Mouse (Mus musculus): ENCODE results near the gene Msi2.

Gene Msi2

GRCm38 (mm10) chr11:88557828-88558580, 160.3 kb downstream of the Msi2 start:
- no peak for DNase-seq

DNA sequence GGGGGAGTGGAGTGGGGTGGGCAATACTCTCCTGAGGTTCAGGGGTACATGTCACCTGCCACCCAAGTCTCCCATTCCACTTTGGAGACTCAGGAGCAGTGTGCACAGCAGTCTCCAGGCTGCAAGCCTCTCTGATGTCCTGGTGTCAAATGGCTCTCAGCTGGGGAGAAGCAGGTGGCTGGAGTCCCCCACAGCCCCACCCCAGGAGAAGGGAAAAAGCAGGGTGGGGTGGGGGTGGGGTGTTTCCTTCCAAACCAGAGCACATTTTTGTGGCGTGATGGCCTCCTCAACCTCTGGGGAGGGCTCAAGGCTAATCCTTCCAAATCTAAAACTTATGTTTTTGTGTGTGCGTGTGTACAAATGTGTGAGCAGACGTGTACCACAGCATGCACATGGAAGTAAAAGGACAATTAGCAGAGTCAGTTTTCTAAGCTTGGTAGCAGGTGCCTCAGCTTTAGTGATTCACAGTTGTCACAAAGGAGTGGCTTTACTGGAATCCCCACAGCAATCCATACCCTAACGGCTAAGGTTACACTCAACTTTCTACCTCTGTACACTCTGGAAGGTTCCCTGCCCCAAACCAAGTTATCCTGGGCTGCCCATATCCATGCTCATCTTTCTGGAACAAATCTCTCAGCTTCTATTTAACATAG, 161.1 kb downstream of the Msi2 start:
- no peak for DNase-seq

DNA sequence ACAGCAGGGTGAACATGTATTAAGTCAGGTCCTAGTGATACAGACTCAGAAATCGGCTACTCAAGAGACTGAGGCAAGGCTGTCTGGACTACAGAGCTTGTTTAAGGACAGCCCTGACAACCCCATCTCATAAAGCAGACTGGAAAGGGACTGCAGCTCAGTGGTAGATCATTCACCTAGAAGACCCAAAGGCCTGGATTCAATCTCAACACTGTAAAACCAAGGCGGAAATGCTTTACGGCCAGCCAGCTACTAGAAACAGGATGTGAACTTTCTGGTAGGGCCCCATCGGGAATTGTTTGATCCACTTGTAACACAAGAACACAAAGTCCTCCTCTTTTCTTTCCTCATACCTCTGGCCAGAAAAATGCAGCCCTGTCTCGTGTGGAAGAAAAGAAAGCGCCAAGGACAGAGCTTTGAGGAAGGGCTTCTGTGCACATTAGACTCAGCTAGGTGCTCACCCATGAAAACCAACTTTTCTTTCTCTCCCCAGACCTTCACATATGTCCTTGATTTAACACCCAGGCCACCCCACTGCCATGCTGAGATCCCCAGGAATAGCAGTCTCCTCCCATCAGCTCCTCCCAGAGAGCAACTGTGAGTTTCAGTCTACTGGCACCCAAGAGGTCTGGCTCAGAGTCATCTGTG, 162.3 kb downstream of the Msi2 start:
- peak in 1 of 2 experiments; percentile 43 for DNase-seq

DNA sequence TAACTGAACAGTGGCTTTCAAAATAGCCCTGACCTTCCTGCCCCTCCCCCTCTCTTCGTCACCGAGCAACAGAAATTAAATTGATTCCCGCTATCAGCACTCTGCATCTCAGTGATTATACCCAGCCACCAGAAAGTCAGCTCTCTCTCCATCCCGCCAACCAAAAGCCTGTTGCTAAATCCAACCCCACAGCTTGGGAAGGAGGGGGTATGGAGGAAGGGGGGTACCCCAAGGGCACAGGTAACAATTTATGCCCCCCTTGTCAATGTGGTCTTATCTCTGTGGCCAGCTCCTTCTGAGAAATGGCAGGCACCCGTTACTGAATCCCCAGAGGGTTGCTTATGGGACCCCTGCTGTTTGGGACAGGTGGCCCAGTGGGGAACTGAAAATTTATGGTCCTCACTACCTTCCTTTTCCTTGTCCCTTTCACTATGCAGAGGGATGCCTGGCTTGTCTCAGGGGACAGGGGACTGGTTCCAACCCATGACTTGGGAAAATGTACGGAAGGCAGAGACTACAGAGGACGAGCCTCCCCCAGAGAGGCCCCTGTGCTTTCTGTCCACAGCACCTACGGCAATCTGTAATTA, 163.0 kb downstream of the Msi2 start:
- no peak for DNase-seq

GRCm38 (mm10) chr11:88553521-88554310, 164.6 kb downstream of the Msi2 start:
- DNase-seq: no peak

DNA sequence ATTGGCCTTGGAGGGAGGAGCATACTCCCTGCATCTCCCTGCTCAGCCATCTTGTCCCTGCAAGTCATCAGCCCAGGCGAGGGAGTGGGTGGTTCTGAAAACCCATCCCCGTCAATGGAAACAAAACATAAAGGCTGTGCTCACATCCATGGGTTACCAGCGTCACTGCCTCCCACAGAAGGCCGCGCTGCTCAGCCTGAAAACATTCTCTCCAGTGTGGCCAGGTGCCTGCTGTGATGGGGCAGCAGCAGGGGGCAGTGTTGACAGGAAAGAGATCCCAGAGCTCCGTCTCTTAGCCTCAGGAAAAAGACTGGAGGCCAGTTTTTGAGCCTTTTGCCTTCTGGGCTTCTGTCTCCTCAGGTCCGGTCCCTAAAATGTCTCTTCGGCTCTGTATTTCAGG, 165.3 kb downstream of the Msi2 start:
- DNase-seq: peak; percentile 46 to 64

GRCm38 (mm10) chr11:88552385-88552784, 165.9 kb downstream of the Msi2 start:
- no peak for DNase-seq

- DNase-seq: peak; percentile 45 to 59
These were observed 167.3 kb downstream of the Msi2 start for GRCm38 (mm10) chr11:88551034-88551433.

DNA sequence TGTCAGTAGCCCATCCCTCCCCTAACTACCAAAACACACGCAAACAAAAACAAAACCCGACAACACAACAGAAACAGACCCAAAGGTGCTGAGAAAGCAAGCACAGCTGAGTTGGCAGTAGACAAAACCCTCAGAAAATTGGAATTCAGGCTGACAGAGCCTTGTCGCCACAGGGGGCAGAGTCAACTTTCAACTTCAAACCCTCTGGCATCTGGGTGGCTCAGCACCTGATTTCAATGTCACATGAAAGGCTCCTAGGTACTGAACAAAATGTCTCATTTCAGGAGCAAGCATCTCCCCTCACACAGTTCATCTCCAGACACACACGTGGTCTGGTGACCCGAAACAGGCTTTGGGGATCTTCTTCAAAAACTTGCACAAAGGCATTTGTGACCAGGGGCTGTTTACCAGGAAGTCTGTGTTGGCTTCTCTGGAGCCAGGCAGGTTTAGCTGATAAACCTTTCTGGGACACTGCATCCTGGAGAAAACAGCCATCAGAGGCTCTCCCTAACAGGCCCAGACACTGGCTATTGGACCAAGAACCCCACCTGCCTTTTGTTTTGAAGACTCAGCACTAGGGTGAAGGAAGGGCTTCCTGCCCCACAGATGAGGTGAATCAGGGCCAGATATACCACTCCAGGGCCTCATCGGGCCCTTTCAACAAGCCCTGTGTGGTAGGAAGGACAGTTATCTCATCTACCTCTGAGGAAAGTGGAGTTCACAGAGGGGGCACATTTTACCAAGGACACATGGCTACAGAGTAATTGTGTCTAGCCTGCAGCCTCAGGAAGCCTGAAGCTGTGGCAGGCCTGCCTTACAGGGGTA, 168.0 kb downstream of the Msi2 start:
- DNase-seq: no peak

GRCm38 (mm10) chr11:88549529-88549900, 168.8 kb downstream of the Msi2 start:
- no peak for DNase-seq

DNA sequence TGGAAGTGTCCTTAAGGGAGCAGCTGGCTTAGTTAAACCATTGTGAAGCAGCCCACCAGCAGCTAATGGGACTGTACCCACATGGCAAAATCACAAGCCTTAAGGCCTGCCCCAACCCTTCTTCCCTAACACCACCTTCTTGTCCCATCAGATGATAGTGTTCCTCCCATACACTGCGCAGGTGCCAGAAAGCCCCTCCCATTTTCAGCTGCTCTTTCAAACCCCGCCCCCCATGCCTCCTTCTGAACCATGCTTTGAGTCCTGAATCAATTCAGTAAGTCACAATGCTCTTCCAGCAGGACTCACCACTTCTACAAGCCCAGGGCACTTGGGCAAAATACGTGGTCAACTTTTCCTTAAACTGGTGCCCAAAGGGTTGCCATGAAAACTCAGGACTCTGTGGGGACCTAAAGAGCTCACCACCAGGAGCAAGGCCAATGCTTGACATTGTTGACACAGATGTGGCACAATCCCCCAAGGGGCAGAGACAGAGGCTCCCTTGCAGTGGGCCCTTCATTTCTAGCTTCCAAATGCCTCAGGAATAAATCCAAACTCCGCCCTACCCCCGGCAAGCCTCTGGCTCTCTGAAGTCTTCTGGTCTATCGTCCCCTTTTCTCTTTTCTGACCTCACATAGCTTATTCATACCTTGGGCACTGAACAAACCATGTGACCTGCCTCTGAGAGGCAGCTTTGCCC, 169.3 kb downstream of the Msi2 start:
- DNase-seq: no peak

DNA sequence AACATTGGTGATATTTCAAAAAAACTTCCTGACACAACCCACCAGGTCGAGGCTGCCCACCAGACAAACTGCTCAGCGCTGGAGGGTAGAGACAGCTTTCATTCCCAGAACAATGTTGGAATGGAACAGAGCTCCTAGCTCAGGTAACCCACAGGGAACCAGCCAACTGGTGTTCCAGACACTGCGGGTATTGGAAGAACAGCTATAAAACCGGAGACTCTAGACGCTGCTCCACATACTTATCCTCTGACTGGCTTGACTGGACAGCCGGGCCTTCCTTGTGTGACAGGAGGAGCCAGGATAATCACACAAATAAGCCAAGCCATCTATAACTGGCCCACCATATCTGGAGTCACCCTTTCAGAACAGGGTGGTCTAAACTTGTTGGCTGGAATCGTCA, 169.9 kb downstream of the Msi2 start:
- DNase-seq: no peak

DNA sequence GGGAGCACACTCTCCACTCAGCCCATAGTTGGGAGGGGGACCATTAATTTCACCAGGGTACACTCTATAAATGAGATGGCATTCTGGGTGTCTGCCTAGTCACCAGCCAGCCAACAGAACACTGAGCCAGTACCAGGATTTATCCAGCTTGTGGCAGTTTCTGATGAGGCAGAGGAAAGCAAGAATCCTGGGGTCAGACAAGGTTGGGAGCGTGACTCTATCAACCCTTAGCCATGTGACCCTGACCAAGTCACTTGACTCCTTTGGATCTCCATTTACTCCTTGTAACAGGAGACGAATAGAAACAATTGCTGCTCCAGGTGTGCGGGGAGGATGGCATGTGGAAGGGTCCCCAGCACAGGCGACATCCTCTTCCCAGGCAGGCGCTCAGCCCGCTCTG, 174.5 kb downstream of the Msi2 start:
- DNase-seq: no peak

DNA sequence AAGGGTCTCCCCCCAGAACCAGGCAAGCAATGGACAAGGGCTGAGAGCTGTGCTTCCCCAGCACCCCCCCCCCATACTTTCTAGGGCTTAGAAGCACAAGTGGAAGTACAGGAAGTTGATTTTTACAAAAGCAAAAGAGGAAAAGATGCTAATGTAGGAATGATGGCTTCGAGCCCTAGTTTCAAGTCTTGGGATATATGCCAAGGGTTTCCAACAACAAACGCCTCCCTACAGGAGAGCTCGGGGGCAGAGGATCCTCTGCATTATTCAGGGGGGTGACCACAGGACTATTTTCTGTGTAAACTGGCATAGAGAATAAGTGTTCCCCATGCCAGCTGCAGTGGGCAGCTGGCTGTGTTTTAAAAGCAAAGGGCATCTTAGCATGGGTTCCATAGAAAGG, 175.5 kb downstream of the Msi2 start:
- DNase-seq: no peak

DNA sequence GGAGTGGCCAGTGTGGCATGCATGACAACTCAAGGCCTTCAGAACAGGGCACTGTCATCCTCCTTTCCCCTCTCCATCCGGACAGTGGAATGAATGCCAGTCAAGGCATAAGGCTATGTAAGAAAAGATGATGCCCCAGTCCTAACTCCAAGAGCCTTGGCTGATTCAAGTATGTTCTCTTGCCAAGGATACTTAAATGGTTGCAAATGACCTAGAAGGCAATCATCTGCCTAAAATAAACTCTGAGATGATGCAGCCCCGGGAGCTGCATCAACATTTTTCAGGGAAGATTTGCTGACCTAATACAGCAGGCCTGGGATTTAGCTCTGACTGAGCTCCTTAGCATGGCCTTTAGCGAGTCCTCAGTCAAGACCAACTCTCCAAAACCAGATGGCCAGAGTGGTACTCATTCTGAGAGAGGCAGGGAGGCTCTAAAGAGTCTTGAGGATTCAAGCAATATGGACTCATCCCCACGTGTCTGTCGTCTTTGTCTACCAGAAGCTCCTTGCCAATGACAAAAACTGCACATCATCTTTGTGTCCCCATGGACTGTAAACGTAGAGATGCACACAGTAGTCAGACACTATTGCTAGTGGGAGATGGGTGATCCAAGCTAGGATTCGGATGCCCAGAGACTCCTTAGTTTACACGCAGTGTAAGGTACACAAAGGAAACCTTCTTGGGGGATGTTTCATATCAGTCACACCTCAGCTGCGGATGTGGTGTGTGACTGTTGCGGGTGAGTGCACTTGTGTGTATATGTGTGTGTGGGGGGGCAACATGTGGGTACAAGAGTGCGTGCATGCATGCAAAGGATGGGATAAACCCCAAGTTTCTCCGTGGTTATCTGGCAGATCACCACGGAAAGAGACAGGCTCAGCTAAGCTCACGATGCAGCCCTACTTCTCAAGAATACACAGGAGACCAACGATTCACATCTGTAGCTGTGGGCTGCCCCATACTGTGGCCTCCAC, 176.4 kb downstream of the Msi2 start:
- no peak for DNase-seq

DNA sequence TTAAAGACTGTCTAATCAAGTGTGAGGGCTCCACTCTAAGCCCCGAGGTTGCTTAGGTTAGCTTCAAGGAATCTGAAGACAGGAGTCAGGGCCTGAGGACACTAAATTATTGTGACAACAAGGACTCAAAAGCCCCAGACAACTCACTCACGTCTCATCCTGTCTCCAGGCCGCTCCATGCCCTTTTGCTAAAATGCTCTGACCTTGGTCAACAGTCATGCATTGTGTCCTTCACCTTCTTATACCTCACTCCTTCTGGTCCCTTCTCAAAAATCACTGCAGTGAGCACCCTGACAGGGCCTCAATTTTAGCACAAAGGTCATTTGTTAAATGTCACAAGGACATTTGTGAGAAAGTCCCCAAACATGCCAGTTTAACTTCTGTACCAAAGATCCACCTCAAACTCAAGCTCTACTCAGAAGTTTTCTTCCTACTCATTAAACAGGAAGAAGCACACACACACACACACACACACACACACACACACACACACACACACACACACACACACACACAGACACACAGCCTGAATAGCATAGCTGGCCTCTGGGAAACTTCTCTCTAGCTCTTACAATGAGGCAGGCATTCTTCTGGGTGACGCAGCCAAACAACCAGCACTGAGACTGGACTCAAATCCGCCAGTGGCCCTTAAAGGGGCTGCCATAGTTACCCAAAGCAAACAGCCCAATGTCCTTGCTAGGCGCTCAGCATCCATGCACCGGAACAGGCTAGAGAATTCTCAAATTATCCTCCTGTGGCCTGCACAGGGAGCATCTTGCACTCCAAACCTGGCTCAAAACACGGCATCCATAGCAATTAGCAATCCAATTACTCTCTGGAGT, 178.5 kb downstream of the Msi2 start:
- DNase-seq: no peak

GRCm38 (mm10) chr11:88538710-88539340, 179.5 kb downstream of the Msi2 start:
- no peak for DNase-seq

- DNase-seq: no peak
These were observed 181.0 kb downstream of the Msi2 start for GRCm38 (mm10) chr11:88537344-88537743.

DNA sequence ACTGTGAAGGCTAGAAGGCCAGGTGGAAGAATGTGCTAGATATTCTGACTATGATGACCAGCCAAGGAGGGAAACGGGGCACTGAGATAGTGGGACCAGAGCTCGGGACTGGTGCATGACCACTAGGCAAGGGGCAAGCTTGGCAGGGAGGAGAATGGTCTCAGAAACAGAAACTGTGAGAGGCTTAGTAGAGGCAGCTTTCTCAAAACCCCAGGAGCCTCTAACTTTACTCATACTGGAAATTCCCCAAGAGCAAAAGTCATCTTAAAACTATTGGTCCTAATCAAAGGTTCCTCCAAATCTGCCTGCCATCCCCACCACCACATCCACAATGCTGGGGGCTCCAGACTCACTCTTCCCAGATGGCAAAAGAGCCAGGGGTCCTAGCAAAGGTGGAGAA, 181.5 kb downstream of the Msi2 start:
- DNase-seq: no peak
